Mouse (Mus musculus): Measurements from ENCODE around the gene Trpm1.

GRCm38 (mm10) chr7:64139866-64140265, 13.8 kb upstream of the Trpm1 start:
- TF ChIP-seq CTCF (IDR thresholded peaks at IDR 0.05; ENCODE audit: borderline replicate concordance, control insufficient read depth, extremely low read depth, insufficient read depth, low read length, poor library complexity), result no peak
- no peak for TF ChIP-seq POLR2A (IDR thresholded peaks at IDR 0.05; ENCODE audit: control insufficient read depth, extremely low read depth, insufficient read depth, low read length, poor library complexity)

Measured in thymus, adult 2 months (tissue).